Mouse (Mus musculus) cortical plate, adult 2 months (tissue): Measurements from ENCODE around the gene Art4.

Experiments
- CTCF ChIP-seq: fragments of 200-500 bp; IDR thresholded peaks from 2 replicates; pipeline ENCODE4 v1.5.1; 2011; ENCODE audit warnings: mild to moderate bottlenecking, control low read depth, low read length; ENCODE audit not compliant: insufficient read depth; ENCODE audit errors: extremely low read depth
- POLR2A ChIP-seq: fragments of 200-500 bp; IDR thresholded peaks from 2 replicates; pipeline ENCODE4 v1.6.1; 2011; ENCODE audit warnings: mild to moderate bottlenecking, low read length, control low read depth; ENCODE audit not compliant: insufficient read depth; ENCODE audit errors: extremely low read depth

DNA sequence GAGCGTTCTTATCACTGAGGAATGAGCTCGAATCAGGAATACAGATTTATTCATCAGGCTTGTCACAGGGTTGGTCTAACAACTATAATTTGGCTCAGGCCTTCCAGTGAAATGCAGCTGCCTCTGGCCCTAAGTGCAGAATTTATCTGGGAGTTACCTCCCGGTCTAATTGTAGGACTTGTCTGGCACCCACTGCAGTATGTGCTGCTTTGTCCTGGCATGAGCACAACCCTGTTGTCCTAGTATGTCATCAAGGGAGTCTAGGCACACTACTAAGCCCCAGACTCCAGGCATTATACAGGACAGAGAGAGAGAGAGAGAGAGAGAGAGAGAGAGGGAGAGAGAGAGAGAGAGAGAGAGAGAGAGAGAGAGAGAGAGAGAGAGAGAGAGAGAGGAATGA is 20.2 kb downstream of the Art4 start:
- no peak for TF ChIP-seq CTCF
- TF ChIP-seq POLR2A: no peak
